Mouse (Mus musculus) heart, adult 8-10 months (tissue): ENCODE results near the gene Tcf7l1. TPM values are rescaled to one million over a fixed set of nuclear protein-coding genes. Genes with fewer than 3 reads are reported as not detected.

Source experiments
- DNase-seq: peaks from one replicate; pipeline ENCODE4 v3.0.0; 2022; ENCODE audit warnings: low spot score
- total RNA-seq, 4 experiments: library from RNA; stranded (reverse); gene quantifications; 2 replicates each; pipeline ENCODE4 v1.2.4; 2022

The Tcf7l1 gene
- total RNA-seq, 4 experiments from 2014 or later, result 6.8 to 9.2 (median 7.9) TPM

DNA sequence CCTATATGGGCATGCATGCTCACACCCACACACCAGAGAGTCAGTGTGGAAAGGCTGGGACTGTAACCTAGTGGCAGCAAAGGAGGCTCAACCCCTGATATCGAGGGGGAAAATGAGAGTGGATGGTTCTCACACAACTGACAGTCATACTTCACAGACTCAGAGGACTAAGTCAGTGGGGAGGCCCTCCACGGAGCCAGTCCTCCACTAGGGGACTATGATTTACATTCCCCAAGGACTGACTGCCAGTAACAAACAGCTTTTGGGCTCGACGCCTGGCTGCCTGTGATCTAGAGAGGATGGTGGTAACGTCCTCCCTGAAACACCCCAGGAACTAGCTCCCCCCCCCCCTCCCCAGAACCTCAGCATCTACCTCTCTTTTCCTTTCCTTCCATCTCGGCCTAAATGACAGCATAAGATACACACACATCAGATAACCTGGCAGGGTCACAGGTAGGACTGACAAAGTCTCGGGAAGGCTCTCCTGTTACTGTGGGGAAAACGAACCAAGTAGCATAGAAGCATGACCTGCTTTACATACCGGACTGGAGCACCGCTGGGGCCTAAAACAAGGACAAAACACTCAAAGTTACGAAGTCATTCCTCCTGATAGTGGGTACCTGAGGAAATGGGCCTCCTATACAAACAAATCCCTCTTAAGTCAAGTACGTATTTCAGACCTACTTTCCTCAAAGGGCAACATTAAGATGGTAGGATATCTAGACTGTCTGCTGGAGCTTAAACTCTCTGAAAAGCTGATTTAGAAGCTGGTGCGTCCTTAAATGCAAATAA lies 191.8 kb downstream of the Tcf7l1 start:
- DNase-seq, result no peak

GRCm38 (mm10) chr6:72593914-72594313 lies 195.1 kb downstream of the Tcf7l1 start:
- DNase-seq, result no peak

DNA sequence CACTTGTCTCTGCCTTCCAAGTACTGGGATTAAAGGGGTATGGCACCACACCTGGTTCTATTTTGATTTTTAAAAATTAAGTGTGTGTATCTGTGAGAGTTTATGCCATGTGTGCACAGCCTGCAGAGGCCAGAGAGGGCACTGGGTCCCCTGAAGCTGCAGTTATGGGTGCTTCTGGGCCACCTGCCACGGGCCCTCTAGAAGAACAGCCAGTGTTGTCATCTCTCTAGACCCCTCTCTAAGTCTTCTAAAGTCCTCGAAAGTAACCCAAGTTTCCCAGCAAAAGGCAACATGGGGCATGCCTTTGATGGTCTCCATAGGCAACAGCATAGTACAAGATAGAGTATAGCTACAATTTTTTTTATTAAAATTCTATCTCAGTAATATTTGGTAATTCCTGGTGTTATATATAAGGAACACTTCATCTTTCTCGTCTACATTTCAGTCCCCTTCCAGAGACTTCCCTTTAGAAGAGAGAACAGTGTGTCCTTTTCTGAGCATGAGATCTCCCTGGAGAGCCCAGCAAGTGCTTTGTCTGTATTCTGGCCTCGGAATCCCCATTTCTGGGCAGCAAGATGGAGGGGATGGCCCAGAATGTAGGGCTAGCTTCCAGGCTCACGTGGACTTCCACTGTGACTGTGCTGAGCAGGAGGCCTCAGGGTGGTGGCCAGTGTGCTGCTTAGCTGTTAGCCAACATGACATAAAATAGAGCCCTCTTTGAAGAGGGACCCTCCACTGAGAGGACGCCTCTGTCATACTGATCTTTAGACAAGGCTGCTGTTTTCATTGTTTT lies 195.8 kb downstream of the Tcf7l1 start:
- DNase-seq, result peak; percentile 76

- no peak for DNase-seq
Measured at GRCm38 (mm10) chr6:72590111-72590510, 198.9 kb downstream of the Tcf7l1 start.

GRCm38 (mm10) chr6:72588307-72588706 lies 200.7 kb downstream of the Tcf7l1 start:
- no peak for DNase-seq

GRCm38 (mm10) chr6:72586701-72587100 lies 202.4 kb downstream of the Tcf7l1 start:
- DNase-seq, result no peak

- DNase-seq, result no peak
Measured at GRCm38 (mm10) chr6:72584154-72584553, 204.9 kb downstream of the Tcf7l1 start.

DNA sequence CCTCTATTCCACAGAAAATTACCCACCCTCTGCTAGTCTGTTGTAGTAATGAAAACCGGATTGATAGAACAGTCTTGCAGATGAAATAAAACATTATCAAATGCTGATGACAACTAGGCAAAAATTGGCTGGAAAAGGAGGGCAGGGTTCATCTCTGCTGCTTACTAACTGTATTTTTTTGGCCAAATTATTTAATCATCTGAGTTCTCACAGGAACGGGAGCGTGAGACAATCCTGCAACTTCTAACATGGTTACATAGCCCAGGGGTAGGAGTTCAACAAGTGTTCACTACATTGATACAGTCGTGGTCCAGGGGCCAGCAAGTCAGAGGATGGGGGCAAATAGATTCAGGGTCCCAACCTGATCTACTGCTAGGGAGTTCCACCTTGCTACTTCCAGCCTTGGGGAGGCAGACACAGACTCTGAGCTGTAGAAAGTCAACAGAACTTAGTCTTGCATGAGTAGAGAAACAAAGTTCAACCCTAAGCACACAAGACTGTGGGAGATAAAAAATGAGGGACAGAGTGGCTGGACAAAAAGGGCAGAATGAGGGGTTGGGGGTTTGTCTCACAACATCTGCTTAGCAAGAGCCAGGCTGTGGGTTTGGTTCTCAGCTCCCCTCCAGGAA lies 205.7 kb downstream of the Tcf7l1 start:
- no peak for DNase-seq

DNA sequence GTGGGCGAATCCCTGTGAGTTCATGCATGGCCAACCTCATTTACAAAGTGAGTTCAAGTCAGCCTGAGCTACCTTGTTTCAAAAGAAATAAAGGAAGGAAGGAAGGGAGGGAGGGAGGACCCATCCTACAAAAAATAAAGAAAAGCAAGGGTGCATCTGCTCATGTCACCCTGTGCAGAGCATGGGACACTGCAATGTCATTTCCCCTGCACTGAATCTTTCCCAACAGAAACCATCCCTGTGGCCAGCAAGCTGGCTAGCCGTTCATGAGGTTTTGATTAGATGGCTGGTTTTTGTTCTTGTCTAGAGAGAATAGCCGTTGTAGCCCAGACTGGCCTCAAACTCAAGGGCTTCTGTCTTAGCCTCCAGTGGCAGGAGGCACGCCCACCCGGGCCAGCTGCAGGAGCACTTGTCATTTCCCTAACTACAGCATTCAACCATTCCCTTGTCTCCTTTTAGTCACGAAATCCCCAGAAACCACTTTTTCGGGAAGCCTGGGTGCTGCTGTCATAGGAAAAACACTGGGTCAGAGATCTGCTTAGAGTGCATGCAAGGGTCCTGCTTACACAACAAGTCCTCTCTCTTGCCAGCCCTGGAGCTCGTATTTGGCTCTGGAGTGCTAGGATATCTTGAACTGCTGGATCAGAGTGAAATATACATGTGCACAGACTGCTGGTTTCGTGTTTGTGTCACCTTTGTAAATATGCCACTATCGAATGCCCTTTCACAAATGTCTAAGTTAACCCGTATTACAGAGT lies 207.2 kb downstream of the Tcf7l1 start:
- peak; percentile 34 for DNase-seq

Other genes starting within 250 kb of the Tcf7l1 start
- gene Capg, start 244.9 kb downstream of the Tcf7l1 start, total RNA-seq, result 10 to 100 TPM in 1 of 4 experiments, 1 to 10 TPM in 3; 7.5 to 11.8 (median 9.2) TPM
- 10 to 100 TPM; 12.1 to 16.4 (median 14.5) TPM for gene Elmod3, start 190.8 kb downstream of the Tcf7l1 start, total RNA-seq
- gene Retsat, start 190.8 kb downstream of the Tcf7l1 start, total RNA-seq, result 100 to 1,000 TPM; 170 to 247 (median 189) TPM
- gene Tgoln1, start 172.3 kb downstream of the Tcf7l1 start, total RNA-seq, result 10 to 100 TPM; 63.6 to 67.4 (median 65.5) TPM
- 100 to 1,000 TPM in 1 of 4 experiments, 10 to 100 TPM in 3; 86.4 to 102 (median 90.7) TPM for gene Kcmf1, start 110.7 kb upstream of the Tcf7l1 start, total RNA-seq
- 100 to 1,000 TPM in 1 of 4 experiments, 10 to 100 TPM in 3; 69.4 to 102 (median 73.2) TPM for gene Tmsb10, start 169.5 kb upstream of the Tcf7l1 start, total RNA-seq